Mouse (Mus musculus): ENCODE measurements around the gene Cct2. TPM values are rescaled to one million over a fixed set of nuclear protein-coding genes. Genes with fewer than 3 reads are reported as not detected.

The Cct2 gene
- total RNA-seq (2021), result 100 to 1,000 TPM; 241 to 255 TPM
- long read RNA-seq, transcript Cct2-201 (16 exons, 1,959 nt), result major isoform, 122 of 173 reads
- long read RNA-seq, partial matches to known transcripts, result 27 of 173 reads
- long read RNA-seq, other reads (novel, unspliced or antisense), result 24 of 173 reads

GRCm38 (mm10) chr10:117063254-117064021, at the start of gene Cct2:
TSS of gene Cct2 (minus strand) at chr10:117063814.
- DNase-seq (ENCODE audit: low spot score in 2 of 2), result peak; percentile 84 to 89

DNA sequence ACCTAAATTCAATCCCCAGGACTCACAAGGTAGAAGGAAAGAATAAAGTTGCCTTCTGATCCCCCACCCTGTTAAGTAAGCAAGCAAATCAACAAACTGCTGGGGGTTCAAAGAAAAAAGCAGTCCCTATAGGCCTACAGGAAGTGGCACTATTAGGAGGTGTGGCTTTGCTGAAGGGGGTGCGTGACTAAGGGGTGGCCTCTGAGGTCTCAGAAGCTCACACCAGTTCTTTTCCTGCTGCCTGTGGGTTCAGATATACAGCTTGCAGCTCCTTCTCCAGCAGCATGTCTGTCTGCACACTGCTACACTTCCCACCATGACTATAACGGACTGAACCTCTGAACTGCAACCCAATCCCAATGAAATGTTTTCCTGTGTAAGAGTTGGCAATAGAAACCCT, 48.9 kb upstream of the Cct2 start:
- DNase-seq (ENCODE audit: low spot score in 2 of 2), result no peak

DNA sequence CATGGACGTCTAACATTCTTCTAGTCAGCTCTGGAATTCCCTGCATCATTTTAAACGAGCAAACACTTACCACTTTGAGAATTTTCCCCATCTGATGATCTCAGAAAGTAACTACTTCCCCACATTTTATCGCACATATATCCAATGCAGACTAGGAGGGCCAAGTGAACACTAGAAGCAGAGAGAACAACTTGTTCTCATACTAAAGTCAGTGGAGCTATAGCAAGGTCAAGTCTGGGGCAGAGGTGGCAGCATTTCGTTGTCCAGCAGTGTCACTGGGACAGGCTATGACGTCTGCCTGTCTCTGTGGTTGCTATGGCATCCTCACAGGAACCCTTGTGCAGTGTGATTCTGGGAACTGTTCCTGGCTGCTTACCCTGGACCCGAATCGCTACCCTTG, 47.8 kb upstream of the Cct2 start:
- DNase-seq (ENCODE audit: low spot score in 2 of 2), result no peak

DNA sequence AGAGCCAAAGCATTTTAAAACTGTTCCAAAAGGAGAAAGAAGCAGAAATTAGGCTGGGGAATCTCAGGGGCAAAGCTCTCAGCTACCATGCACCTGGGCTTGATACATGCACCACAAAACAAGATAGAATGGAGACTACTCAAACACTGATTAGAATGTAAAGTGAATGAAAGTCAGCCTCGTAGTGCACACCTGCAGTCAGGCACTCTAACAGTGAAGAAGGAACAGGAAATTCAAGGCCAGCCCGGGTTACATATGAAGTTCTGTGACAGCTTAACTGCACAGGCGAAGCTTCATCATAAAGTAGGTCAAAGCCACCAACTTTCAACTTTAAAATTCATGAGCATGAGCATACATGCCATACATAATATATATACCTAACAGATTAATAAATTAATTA, 46.7 kb upstream of the Cct2 start:
- DNase-seq (ENCODE audit: low spot score in 2 of 2), result no peak

DNA sequence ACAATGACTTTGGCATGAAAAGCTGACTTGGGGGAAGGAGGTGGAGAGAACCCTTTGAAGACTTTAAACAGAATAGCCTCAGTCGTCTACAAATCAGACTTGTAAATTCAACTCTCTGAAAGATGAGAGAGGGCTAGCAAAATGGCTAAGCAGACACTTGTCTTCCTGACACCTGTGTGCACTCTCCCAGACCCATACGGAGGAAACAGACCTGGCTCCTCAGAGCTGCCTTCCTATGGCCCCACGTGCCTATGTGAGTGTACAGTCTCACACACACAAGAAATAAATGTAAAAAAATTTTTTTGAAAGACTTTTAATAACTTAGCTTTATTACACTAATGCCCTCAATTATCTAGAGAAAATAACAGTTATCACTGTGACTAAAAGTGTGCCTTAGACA, 43.1 kb upstream of the Cct2 start:
- no peak for DNase-seq (ENCODE audit: low spot score in 2 of 2)

DNA sequence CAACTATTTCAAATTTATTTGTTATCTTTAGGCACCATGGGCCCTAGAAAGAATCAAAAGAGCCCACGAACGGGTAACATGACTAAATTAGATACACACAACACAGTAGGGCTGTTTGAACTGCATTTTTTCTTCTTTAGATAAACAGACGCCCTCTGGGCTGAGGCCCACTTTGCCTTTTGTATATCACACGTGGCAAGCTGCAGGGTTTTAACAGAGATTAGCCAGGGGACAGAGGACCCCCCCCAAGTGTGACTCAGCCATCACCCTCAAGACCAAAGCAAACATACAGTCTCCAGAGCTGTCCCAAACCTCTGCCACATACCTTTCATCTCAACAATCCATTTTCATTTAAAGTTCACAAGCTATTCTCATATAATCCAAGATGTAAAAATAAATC, 42.6 kb upstream of the Cct2 start:
- DNase-seq (ENCODE audit: low spot score in 2 of 2), result no peak

DNA sequence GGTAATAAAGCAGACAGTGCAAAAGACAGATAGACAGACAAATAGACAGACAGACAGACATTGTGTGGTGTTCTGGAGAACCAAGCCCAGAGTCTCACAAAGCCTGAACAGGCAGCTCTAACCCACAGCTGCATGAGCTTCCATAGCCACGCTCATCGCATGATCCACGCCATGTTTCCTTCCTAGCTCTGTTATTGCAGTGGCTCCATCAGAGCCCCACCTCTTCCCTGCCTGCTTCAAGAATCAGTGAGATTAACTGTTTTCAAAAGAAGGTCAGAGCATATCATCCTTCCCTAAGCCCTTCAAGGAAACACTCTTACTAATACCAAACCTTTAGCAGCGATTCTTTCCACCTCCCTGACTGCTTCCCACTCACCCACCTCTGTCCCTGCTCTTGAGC, 41.4 kb upstream of the Cct2 start:
- no peak for DNase-seq (ENCODE audit: low spot score in 2 of 2)

- DNase-seq (ENCODE audit: low spot score in 2 of 2), result no peak
Observed at GRCm38 (mm10) chr10:117103854-117104598, 40.4 kb upstream of the Cct2 start.

GRCm38 (mm10) chr10:117100175-117100574, 36.6 kb upstream of the Cct2 start:
- no peak for DNase-seq (ENCODE audit: low spot score in 2 of 2)

- no peak for DNase-seq (ENCODE audit: low spot score in 2 of 2)
Observed at GRCm38 (mm10) chr10:117097116-117097698, 33.6 kb upstream of the Cct2 start.

GRCm38 (mm10) chr10:117096096-117096495, 32.5 kb upstream of the Cct2 start:
- no peak for DNase-seq (ENCODE audit: low spot score in 2 of 2)

GRCm38 (mm10) chr10:117094504-117095329, 31.1 kb upstream of the Cct2 start:
- peak; percentile 41 for DNase-seq (ENCODE audit: low spot score in 2 of 2)

GRCm38 (mm10) chr10:117089628-117090027, 26.0 kb upstream of the Cct2 start:
- DNase-seq (ENCODE audit: low spot score in 2 of 2), result no peak

- DNase-seq (ENCODE audit: low spot score in 2 of 2), result no peak
Observed at GRCm38 (mm10) chr10:117081914-117082359, 18.3 kb upstream of the Cct2 start.

DNA sequence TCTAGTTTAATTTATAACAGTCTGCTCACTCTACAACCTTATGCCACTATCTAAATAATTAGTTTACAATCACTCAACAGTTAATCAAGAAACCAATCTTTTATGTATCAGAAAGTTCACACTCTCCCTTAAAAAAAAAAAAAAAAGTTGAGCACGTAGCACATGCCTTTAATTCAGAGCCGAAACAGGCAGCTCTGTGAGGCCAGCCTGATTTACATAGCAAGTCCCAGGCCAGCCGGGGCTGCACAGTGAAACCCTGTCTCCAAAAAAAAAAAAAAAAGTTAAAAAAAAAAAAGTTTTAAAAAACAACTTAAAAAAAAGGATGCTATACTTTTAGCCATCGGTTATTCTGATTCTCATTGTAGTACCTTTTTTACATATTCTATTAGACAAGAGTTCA, 17.7 kb upstream of the Cct2 start:
- DNase-seq (ENCODE audit: low spot score in 2 of 2), result no peak

GRCm38 (mm10) chr10:117078284-117078683, 14.7 kb upstream of the Cct2 start:
- DNase-seq (ENCODE audit: low spot score in 2 of 2), result peak in 1 of 2 experiments; percentile 28

DNA sequence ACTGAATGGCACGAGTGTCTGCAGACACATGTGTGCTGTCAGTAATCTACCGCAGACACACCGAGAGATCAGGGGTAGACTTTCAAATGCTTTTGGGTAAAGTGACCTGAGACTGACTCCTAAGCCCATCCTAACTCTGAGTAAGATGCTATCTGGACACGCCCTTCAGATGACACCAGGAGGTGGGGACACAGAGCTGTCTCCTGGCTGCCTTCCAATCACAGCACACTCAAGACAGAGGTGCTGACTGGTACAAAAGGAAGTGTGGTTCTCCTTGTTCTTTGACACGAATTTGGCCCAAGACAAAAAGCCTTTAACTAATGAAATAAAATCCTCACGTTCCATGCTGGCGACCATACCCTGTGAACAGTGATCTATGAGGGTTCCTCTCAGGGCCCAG, 9.6 kb upstream of the Cct2 start:
- no peak for DNase-seq (ENCODE audit: low spot score in 2 of 2)

DNA sequence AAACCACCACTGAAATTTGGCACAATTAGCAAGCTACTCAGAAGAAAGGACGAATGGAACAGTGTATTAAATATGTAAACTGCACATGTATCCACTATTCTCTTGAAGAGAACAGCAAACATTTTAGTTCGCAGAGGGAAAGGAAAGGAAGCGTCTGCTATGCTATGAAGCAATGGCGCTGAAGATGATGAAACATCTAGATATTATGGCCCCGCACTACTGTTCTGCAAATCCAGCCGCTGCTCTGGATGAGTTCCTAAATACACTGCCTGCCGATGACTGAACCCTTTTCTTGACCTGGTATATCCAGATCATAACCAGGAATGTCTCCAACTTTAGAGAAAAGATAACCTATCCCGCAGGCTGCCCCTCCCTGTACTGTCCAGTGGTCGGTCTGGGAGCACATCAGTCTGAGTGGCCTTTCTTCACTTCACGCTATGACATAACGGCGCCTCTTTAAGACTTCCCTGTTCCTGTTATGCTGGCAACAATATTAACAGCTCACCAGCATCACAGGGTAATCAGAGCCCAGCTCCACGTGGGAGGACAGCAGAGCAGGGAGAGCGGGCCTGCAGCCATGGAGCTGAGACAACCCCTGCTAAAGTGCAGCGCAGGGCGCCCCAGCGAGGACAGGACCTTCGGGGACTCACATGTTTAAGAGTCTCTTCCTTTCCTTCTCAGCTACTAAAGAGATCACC, 8.7 kb upstream of the Cct2 start:
- no peak for DNase-seq (ENCODE audit: low spot score in 2 of 2)

GRCm38 (mm10) chr10:117069109-117069508, 5.5 kb upstream of the Cct2 start:
- no peak for DNase-seq (ENCODE audit: low spot score in 2 of 2)

DNA sequence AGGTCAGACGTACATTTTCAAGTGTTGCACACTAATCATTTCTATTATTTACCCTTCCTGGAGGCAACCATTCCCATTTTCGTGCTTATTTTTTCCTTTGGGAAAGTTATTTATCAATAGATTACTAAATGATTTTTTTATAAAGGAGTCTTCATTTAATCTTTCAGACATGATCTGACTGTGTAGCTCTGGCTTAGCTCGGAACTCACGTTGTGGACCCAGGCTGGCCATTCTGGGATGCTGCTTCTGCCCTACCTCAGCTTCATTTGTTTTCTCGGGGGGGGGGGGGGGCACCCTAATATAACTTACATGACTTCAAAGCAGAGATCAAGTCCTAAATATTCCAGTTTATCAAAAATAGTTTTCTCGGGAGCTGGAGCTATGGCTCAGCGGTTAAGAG, 462 bp upstream of the Cct2 start:
- no peak for DNase-seq (ENCODE audit: low spot score in 2 of 2)

DNA sequence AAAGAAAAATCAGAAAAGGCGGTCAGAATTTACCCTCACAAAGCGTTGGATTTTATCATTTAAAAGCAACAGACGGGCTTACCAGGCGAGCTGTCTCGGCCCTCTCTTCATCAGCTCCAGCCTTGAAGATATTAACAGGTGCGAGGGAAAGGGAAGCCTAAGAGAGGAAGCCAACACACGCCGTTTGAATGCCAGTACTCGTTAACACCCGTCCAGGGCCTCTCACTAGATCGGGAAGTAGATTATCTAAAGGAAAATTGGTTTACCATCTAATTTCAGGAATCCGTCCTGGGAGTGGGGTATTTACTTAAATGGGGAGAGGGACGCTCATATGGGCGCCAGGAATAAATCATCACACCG, 740 bp downstream of the Cct2 start:
- DNase-seq (ENCODE audit: low spot score in 2 of 2), result no peak
